Mouse (Mus musculus): Measurements from ENCODE around the gene Ppm1h.
A peak's percentile ranks its signal among the peaks of the same experiment; 100 is the strongest.

Ppm1h gene

GRCm38 (mm10) chr10:122979356-122979755 lies 300.8 kb downstream of the Ppm1h start:
- DNase-seq (ENCODE audit: low spot score), result no peak

GRCm38 (mm10) chr10:122980123-122980522 lies 301.6 kb downstream of the Ppm1h start:
- DNase-seq (ENCODE audit: low spot score), result no peak

GRCm38 (mm10) chr10:122982909-122983578 lies 304.5 kb downstream of the Ppm1h start:
- peak; percentile 36 for DNase-seq (ENCODE audit: low spot score)

- no peak for DNase-seq (ENCODE audit: low spot score)
Measured at GRCm38 (mm10) chr10:122983579-122984530, 305.3 kb downstream of the Ppm1h start.

DNA sequence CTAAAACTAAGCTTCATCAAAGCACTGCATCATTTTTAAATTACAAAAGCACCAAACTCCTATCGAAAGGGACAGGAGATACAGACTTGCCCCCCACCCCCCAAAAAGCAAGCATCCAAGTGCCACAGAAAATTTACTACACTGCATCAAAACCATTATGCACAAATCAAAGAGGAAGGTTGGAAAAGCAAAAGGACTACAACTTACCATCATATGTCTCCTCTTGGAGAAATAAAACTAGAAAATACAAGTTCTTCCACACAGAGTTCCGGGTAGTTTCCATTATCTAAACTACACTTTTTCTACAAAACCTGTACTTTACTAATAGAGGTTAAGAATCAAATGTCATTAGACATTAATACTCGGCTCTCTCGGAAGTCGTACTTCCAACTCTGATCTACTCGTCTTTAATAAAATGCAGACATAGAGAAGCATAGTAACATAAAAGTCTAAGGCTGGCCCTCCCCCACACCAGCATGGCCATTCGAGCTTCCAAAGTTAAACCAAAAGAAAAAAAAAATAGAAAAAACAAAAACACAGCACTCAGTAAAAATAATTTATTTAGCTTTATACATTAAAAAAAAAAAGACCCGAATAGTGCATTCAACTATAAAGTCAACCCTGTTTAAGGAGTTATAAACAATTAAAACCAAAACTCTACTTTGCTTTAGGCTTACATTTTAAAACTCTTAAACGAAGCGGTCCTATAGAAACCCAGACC lies 306.1 kb downstream of the Ppm1h start:
- no peak for DNase-seq (ENCODE audit: low spot score)

DNA sequence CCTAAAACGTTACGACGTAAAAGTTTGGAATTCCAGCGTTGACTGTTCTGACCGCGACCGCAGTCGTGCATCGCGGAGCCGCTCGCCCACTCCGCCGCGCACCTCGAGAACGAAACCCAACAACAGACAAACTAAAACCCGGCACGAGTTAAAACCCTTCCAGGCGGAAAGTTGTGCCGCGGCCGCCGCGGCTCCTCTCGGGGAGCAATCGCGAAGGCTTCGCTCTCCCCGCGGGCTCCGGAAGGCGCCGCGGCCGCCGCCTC lies 306.6 kb downstream of the Ppm1h start:
- DNase-seq (ENCODE audit: low spot score), result peak; percentile 43

DNA sequence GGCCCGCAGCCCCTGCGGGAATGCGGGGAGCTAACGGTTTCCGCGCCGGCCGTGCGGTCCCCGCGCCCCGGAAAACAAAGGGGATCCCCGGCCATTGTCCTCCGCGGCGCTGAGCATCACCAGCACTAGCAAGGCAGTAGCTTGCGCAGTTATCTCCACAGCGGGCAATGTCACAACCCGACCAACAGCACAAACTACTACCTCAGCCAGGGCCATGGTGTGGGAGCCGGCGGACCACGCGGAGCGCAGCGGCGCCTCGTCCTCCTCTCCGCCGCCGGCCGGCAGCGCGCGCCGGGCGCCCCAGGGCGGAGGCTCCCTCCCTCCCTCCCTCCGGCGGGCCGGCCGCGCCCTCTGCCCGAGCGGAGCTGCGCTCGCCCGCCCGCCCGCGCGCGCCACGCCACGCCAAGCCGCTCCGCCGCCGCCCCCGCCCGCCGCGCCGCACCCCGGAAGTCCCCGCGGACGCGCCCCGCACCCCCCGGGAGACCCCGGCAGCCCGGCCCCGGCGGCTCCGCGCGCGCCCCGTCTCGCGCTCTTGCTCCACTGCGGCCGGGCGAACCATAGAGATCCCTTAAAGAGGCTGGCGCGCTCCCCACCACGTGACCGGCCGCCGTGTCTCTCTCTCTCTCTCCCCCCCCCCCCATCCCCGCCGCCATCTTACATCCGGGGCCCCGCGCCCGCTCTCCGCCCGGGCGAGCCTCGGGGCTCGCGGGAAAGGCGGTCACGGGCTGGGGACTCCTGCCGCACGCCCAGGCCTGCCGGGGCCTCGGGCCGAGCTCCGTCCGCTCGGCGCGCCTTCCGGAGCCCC lies 307.2 kb downstream of the Ppm1h start:
- peak; percentile 83 for DNase-seq (ENCODE audit: low spot score)

DNA sequence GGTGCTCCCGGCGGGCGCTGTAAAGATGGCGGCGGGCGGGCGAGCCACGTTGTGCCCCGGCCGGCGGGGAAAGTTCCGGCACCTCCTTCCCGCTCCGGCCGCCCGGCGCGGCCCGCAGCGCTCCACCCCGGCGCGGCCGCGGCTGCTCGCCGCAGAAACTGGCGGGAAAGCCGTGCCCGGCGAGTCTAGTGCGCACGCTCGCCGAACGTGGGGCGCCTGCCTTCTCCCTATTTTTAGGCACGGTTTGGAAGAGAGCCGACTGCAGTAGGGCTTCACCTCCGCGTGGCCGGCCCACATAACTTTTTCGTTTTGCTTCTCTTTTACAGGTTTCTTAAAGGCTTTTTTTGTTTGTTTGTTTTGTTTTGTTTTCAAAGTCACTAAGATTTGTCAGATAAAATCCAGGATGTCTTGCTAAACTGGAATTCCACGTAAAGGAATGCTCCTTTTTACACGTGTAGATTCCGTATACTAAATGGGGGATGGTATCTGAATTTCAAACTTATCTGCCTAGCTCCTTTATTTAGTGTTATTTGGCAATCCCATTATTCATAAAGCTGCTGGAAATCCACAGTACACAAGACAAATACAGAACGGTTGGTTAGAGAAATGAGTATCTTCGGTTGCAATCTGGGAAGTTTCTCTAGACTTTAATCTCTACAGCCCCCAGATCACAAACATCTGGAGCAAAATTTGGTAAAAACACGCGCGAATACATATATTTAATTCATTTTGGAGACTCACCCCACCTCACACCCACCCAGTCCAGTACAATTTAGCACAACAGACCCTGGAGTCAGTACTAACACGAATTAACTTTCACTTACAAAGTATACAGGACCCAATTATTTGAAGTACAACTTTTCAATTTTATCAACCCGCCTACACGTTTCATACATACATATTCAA lies 308.0 kb downstream of the Ppm1h start:
- DNase-seq (ENCODE audit: low spot score), result peak; percentile 79

DNA sequence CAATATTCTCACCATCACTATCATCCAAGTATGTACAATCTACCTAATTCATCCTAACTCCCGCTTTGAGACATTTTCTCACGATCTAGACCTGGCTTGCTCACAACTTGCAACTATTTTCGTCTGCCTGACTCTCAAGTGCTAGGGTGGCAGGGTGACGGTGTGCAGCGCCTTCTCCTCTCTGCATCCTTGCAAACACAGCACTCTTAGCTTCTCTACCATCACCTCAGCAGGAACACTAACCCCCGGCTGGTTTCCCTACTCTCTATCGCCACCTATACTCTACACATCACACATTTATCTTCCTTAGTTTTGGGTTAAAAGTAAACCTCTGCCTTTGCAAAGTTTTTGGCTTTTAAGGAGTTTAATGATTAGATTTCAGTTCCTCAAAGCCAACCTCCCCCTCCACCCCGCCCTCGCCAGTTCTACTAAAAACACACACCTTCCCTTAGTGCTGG lies 309.1 kb downstream of the Ppm1h start:
- DNase-seq (ENCODE audit: low spot score), result peak; percentile 32

GRCm38 (mm10) chr10:122988372-122988771 lies 309.8 kb downstream of the Ppm1h start:
- no peak for DNase-seq (ENCODE audit: low spot score)

- no peak for DNase-seq (ENCODE audit: low spot score)
Measured at GRCm38 (mm10) chr10:122989916-122990315, 311.4 kb downstream of the Ppm1h start.

GRCm38 (mm10) chr10:122990606-122991005 lies 312.0 kb downstream of the Ppm1h start:
- no peak for DNase-seq (ENCODE audit: low spot score)

- no peak for DNase-seq (ENCODE audit: low spot score)
Measured at GRCm38 (mm10) chr10:122991053-122991452, 312.5 kb downstream of the Ppm1h start.

DNA sequence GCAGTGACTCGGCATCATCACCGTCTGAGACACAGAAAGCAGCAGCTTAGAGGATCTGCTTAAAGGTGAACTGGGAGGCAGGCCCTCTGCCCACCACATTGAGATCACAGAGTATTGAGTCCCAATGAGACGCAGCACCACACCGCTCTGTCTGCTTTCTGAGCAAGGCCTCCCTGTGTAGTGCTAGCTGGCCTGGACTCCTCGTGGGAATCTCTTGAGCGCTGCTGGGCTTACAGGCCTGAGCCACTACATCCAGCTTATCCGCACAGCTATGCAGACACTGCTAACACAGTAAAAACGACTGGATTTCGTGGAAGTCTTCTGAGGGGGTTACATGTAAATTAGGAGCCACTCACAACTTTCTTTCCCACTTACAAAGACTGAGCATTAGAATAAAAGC lies 313.1 kb downstream of the Ppm1h start:
- DNase-seq (ENCODE audit: low spot score), result no peak

GRCm38 (mm10) chr10:122994402-122995107 lies 316.0 kb downstream of the Ppm1h start:
- no peak for DNase-seq (ENCODE audit: low spot score)
